Mouse (Mus musculus) MEL (cell line): ENCODE data around the gene Pyurf. TPM values are rescaled to one million over a fixed set of nuclear protein-coding genes. Genes with fewer than 3 reads are reported as not detected.

ENCODE experiments used
- DNase-seq: peaks from one replicate; pipeline ENCODE4 v3.0.0; 2011; ENCODE audit warnings: low read depth, low spot score
- H3K27ac ChIP-seq: 2 replicates; pipeline ENCODE4 v1.5.1; 2012; ENCODE audit warnings: low read depth, mild to moderate bottlenecking, control low read depth, low read length, moderate library complexity; ENCODE audit not compliant: control insufficient read depth
- H3K27me3 ChIP-seq, 2 experiments: fragments of 150-350 bp in 1 of 2; sonication (generic) in 1 of 2; 2 replicates each; pipeline ENCODE4 v1.6.1; 2012; ENCODE audit warnings: low read length in 2 of 2, mild to moderate bottlenecking in 2 of 2, improper control_type of control experiment in 1 of 2, moderate library complexity in 1 of 2; ENCODE audit not compliant: insufficient read depth in 2 of 2, control insufficient read depth in 1 of 2
- H3K36me3 ChIP-seq, 2 experiments: 2 replicates each; pipeline ENCODE4 v1.6.1; 2012 to 2014; ENCODE audit warnings: low read length in 2 of 2, improper control_type of control experiment in 1 of 2, inconsistent platforms in 1 of 2, mild to moderate bottlenecking in 1 of 2; ENCODE audit not compliant: insufficient read depth in 2 of 2, control insufficient read depth in 1 of 2
- H3K4me1 ChIP-seq, 2 experiments: fragments of 150-350 bp in 1 of 2; sonication (generic) in 1 of 2; 2 replicates each; pipeline ENCODE4 v1.6.1; 2012; ENCODE audit warnings: low read length in 2 of 2, improper control_type of control experiment in 1 of 2, mild to moderate bottlenecking in 1 of 2; ENCODE audit not compliant: insufficient read depth in 2 of 2, control insufficient read depth in 1 of 2
- H3K4me3 ChIP-seq, 2 experiments: fragments of 150-350 bp in 1 of 2; sonication (generic) in 1 of 2; 2 replicates each; pipeline ENCODE4 v1.5.1; 2012; ENCODE audit warnings: low read depth in 2 of 2, low read length in 2 of 2, mild to moderate bottlenecking in 2 of 2, moderate library complexity in 2 of 2, control low read depth in 1 of 2, improper control_type of control experiment in 1 of 2; ENCODE audit not compliant: control insufficient read depth in 1 of 2, insufficient read depth in 1 of 2
- H3K79me2 ChIP-seq: 2 replicates; pipeline ENCODE4 v1.6.1; 2012; ENCODE audit warnings: mild to moderate bottlenecking, low read length, moderate library complexity; ENCODE audit not compliant: control insufficient read depth, poor library complexity, insufficient read depth
- H3K9ac ChIP-seq: 2 replicates; pipeline ENCODE4 v1.6.1; 2012; ENCODE audit warnings: low read depth, mild to moderate bottlenecking, control low read depth, low read length, moderate library complexity; ENCODE audit not compliant: control insufficient read depth, poor library complexity, severe bottlenecking
- H3K9me3 ChIP-seq: fragments of 150-350 bp; sonication (generic); replicated peaks from 2 replicates; pipeline ENCODE4 v1.6.1; 2012; ENCODE audit warnings: mild to moderate bottlenecking, low read length, improper control_type of control experiment, moderate library complexity; ENCODE audit not compliant: insufficient read depth
- BHLHE40 ChIP-seq: IDR thresholded peaks from 2 replicates; pipeline ENCODE4 v1.6.1; 2012; ENCODE audit warnings: low read depth, mild to moderate bottlenecking, inconsistent platforms, low read length, improper control_type of control experiment, borderline replicate concordance
- CHD1 ChIP-seq: IDR thresholded peaks from 2 replicates; pipeline ENCODE4 v1.6.1; 2012; ENCODE audit warnings: low read depth, mild to moderate bottlenecking, inconsistent platforms, low read length, improper control_type of control experiment
- CHD2 ChIP-seq: IDR thresholded peaks from 2 replicates; pipeline ENCODE4 v1.6.1; 2011; ENCODE audit warnings: low read length, improper control_type of control experiment
- CTCF ChIP-seq, 3 experiments: IDR thresholded peaks in 2 of 3; conservative IDR thresholded peaks in 1 of 3; 2 replicates each; pipeline ENCODE4 v1.5.1; 2011 to 2012; ENCODE audit warnings: low read length in 3 of 3, low read depth in 2 of 3, mild to moderate bottlenecking in 2 of 3, improper control_type of control experiment in 1 of 3, inconsistent platforms in 1 of 3, mixed read lengths in 1 of 3, moderate library complexity in 1 of 3; ENCODE audit not compliant: control insufficient read depth in 1 of 3, insufficient read depth in 1 of 3, poor library complexity in 1 of 3, severe bottlenecking in 1 of 3
- E2F4 ChIP-seq: IDR thresholded peaks from 2 replicates; pipeline ENCODE4 v1.6.1; 2011; ENCODE audit warnings: low read depth, low read length, improper control_type of control experiment, borderline replicate concordance
- KAT2A ChIP-seq: conservative IDR thresholded peaks from 2 replicates; pipeline ENCODE4 v1.6.1; 2012; ENCODE audit warnings: low read depth, low read length, improper control_type of control experiment, inconsistent platforms
- MAFK ChIP-seq: IDR thresholded peaks from 2 replicates; pipeline ENCODE4 v1.6.1; 2011; ENCODE audit warnings: low read depth, mild to moderate bottlenecking, low read length, improper control_type of control experiment, borderline replicate concordance
- MXI1 ChIP-seq: IDR thresholded peaks from 2 replicates; pipeline ENCODE4 v1.6.1; 2011; ENCODE audit warnings: mild to moderate bottlenecking, low read depth, low read length, improper control_type of control experiment
- MYB ChIP-seq: IDR thresholded peaks from 2 replicates; pipeline ENCODE4 v1.6.1; 2011; ENCODE audit warnings: mild to moderate bottlenecking, low read depth, low read length, improper control_type of control experiment
- NRF1 ChIP-seq: IDR thresholded peaks from 2 replicates; pipeline ENCODE4 v1.6.1; 2014; ENCODE audit warnings: low read depth, mild to moderate bottlenecking, inconsistent platforms, low read length, improper control_type of control experiment, moderate library complexity; ENCODE audit not compliant: poor library complexity, insufficient read depth, severe bottlenecking
- POLR2AphosphoS5 ChIP-seq: IDR thresholded peaks from 2 replicates; pipeline ENCODE4 v1.6.1; 2012; ENCODE audit warnings: low read depth, borderline replicate concordance, mild to moderate bottlenecking, inconsistent platforms, low read length, moderate library complexity, mixed read lengths
- RAD21 ChIP-seq: IDR thresholded peaks from 2 replicates; pipeline ENCODE4 v1.6.1; 2011; ENCODE audit warnings: mild to moderate bottlenecking, low read depth, low read length, improper control_type of control experiment
- SIN3A ChIP-seq: IDR thresholded peaks from 2 replicates; pipeline ENCODE4 v1.6.1; 2012; ENCODE audit warnings: low read length, improper control_type of control experiment, inconsistent platforms
- SMC3 ChIP-seq: IDR thresholded peaks from 2 replicates; pipeline ENCODE4 v1.6.1; 2011; ENCODE audit warnings: low read depth, low read length, improper control_type of control experiment
- TCF12 ChIP-seq: IDR thresholded peaks from 2 replicates; pipeline ENCODE4 v1.6.1; 2014; ENCODE audit warnings: low read depth, mild to moderate bottlenecking, inconsistent platforms, low read length, improper control_type of control experiment, moderate library complexity
- UBTF ChIP-seq: IDR thresholded peaks from 2 replicates; pipeline ENCODE4 v1.6.1; 2012; ENCODE audit warnings: low read depth, mild to moderate bottlenecking, inconsistent platforms, low read length, improper control_type of control experiment, moderate library complexity, borderline replicate concordance; ENCODE audit not compliant: insufficient read depth
- USF1 ChIP-seq: IDR thresholded peaks from 2 replicates; pipeline ENCODE4 v1.6.1; 2014; ENCODE audit warnings: low read depth, mild to moderate bottlenecking, inconsistent platforms, low read length, improper control_type of control experiment, moderate library complexity
- ZC3H11A ChIP-seq: IDR thresholded peaks from 2 replicates; pipeline ENCODE4 v1.6.1; 2012; ENCODE audit warnings: low read depth, mild to moderate bottlenecking, inconsistent platforms, low read length, improper control_type of control experiment
- ZMIZ1 ChIP-seq: IDR thresholded peaks from 2 replicates; pipeline ENCODE4 v1.6.1; 2012; ENCODE audit warnings: low read depth, mild to moderate bottlenecking, inconsistent platforms, low read length, improper control_type of control experiment, moderate library complexity
- polyA plus RNA-seq, 2 experiments: library from polyadenylated mRNA; stranded (reverse) in 1 of 2; unstranded in 1 of 2; fragments of >175 nt in 1 of 2; fragments of >200 nt in 1 of 2; gene quantifications; 2 replicates each; pipeline versions ENCODE4 v1.2.1 to v1.2.4; 2012; ENCODE audit warnings: low replicate concordance in 2 of 2, low read depth in 1 of 2; ENCODE audit not compliant: insufficient read length in 2 of 2, insufficient read depth in 1 of 2, missing spikeins in 1 of 2
- total RNA-seq: library from RNA; depleted of rRNA; stranded (reverse); fragments of 300-350 nt; gene quantifications from 2 replicates; pipeline ENCODE4 v1.2.3, GENCODE M21; 2012; rRNA removed

Gene Pyurf
- total and polyA plus RNA-seq, 3 experiments = 2.9 to 3.3 TPM; not detected in 1

DNA sequence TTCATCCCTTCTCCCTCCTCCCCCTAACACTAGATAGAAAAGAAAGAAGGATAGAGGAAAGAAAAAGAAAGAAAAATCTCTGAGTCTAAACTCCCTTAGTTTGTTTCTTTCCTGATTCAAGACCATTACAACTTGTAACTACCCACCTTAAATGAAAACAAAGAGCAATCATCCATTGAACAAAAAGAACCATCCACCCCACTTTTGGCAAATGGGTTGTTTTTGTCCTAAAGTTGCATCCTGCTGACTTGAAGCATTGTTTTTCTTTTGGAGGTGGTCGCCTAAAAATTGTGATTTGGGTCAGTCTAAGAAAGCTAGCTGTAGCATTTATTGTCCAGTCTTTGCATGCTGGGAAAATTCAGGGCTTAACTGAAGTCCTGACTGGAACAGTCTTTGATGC lies 52.3 kb downstream of the Pyurf start:
- Histone ChIP-seq H3K79me2 (no peaks in the 10 kb centered on the region), H3K27ac (no peak overlapping the region), H3K9ac (no peak overlapping the region), H3K9me3 (no peaks in the 10 kb centered on the region), H3K4me3 (no peak overlapping the region), H3K27me3 (no peaks in the 10 kb centered on the region), H3K36me3 (peaks cover 0 to 6% of the 10 kb centered on the region in 2 experiments; a peak in 2 of 4 replicates), H3K4me1 (peaks cover 0 to 3% of the 10 kb centered on the region in 2 experiments; a peak in 2 of 4 replicates)
- DNase-seq = no peak
- no peak for TF ChIP-seq CHD2
- no peak for TF ChIP-seq MAFK
- no peak for TF ChIP-seq SMC3
- TF ChIP-seq E2F4 = no peak
- TF ChIP-seq POLR2AphosphoS5 = no peak
- TF ChIP-seq TCF12 = no peak
- no peak for TF ChIP-seq ZMIZ1
- no peak for TF ChIP-seq USF1
- TF ChIP-seq UBTF = no peak
- no peak for TF ChIP-seq NRF1
- TF ChIP-seq CTCF (IDR thresholded peaks at IDR 0.05 in 2 of 3, conservative IDR thresholded peaks at IDR 0.05 in 1 of 3; ENCODE audit: control insufficient read depth in 1 of 3, insufficient read depth in 1 of 3, low read depth in 2 of 3, low read length in 3 of 3, poor library complexity in 1 of 3, severe bottlenecking in 1 of 3) = no peak
- no peak for TF ChIP-seq RAD21
- TF ChIP-seq MXI1 = no peak
- no peak for TF ChIP-seq SIN3A
- TF ChIP-seq KAT2A = no peak
- TF ChIP-seq CHD1 = no peak
- no peak for TF ChIP-seq BHLHE40
- no peak for TF ChIP-seq MYB
- no peak for TF ChIP-seq ZC3H11A

Other genes starting within 250 kb of the Pyurf start
- 1.5 and 2.1 TPM in 2 replicates for gene Ppm1k, start 156.6 kb downstream of the Pyurf start, total RNA-seq
- 1 to 10 TPM in 1 of 2 experiments, not detected in 1; 1.3 TPM for gene Ppm1k, start 156.6 kb downstream of the Pyurf start, polyA plus RNA-seq
- 2.0 and 2.4 TPM in 2 replicates for gene Herc6, start 111.1 kb downstream of the Pyurf start, total RNA-seq
- 1 to 10 TPM in 1 of 2 experiments, not detected in 1; 5.1 TPM for gene Herc6, start 111.1 kb downstream of the Pyurf start, polyA plus RNA-seq
- 19.6 and 21.7 TPM in 2 replicates for gene Lancl2, start 10.5 kb upstream of the Pyurf start, total RNA-seq
- 10 to 100 TPM in 1 of 2 experiments, not detected in 1; 17.7 TPM for gene Lancl2, start 10.5 kb upstream of the Pyurf start, polyA plus RNA-seq
- 12.1 and 17.0 TPM in 2 replicates for gene Vopp1, start 133.1 kb upstream of the Pyurf start, total RNA-seq
- gene Vopp1, start 133.1 kb upstream of the Pyurf start, polyA plus RNA-seq = 10 to 100 TPM in 1 of 2 experiments, not detected in 1; 14.2 TPM
- not detected in 2 replicates for gene Vmn1r21, start 158.3 kb upstream of the Pyurf start, total RNA-seq
- gene Vmn1r21, start 158.3 kb upstream of the Pyurf start, polyA plus RNA-seq = not detected
- gene Vmn1r22, start 215.9 kb upstream of the Pyurf start, total RNA-seq = not detected in 2 replicates
- gene Vmn1r22, start 215.9 kb upstream of the Pyurf start, polyA plus RNA-seq = not detected
- gene Vmn1r23, start 234.8 kb upstream of the Pyurf start, total RNA-seq = not detected in 2 replicates
- not detected for gene Vmn1r23, start 234.8 kb upstream of the Pyurf start, polyA plus RNA-seq